Mouse (Mus musculus): ENCODE results near the gene Ppox.

The Ppox gene

DNA sequence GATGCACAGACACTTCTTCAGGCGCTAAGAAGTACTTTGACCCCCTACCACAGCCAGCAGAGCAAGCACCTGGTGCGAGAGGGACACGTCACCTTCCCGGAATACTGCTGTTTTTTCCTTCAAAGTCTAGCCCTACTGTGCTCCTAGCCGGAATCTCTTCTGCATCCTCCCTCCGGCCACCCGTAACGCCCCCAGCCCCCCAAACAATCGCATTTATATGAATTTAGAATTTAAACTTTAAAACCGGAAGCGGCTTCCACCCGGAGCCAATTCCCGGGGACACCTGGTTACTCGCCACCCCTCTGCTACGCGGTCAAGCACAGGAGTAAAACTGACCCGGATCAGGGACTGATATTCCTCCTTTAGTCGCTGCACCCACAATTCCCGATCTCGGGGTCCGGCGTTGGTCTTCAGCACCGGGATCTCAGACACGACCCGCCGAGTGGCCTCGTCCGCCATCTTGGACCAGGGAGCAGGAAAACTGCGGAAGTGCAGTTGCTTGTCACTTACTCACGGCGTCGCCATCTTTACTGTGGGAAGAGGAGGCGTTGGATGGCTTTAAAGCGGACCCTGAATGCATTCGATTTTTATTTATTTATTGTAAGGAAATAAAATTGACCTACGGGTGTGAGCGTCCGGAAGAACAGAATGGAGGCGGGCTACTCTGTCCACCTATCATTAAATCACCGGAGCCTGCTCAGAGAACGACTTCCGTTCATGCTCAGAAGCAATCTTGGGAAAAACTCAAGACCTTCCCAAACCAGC is 13.5 kb upstream of the Ppox start, which contains the start of gene Ufc1:
Gene Ufc1 (minus strand): TSS at position 727 of the 765 bp plus-strand sequence.
- Histone ChIP-seq H3K27me3 (ENCODE audit: control insufficient read depth, insufficient read depth, low read length, poor library complexity, severe bottlenecking) (no peaks in the 10 kb centered on the region), H3K36me3 (ENCODE audit: control insufficient read depth, insufficient read depth, low read length, poor library complexity, severe bottlenecking) (no peaks in the 10 kb centered on the region)
- peak; percentile 89 for DNase-seq (ENCODE audit: low read depth, low spot score)

DNA sequence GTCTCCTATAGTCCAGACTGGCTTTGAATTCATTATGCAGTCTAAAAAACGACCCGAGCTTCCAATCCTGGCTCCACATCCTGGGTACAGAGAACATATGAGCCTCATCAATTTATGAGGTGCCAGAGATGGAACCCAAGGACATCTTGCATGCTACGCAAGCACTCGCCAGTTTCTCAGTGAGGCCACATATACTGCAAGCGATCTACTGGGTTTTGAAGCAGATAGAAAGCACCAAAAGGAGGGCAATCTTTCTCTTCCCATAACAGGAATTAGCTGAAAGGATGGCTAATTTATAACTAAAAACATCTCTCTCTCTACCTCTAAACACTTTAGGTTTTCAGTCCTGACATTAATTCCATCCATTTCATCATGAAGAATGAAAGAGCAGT is 12.9 kb upstream of the Ppox start:
- no peak for DNase-seq (ENCODE audit: low read depth, low spot score)
- Histone ChIP-seq H3K36me3 (ENCODE audit: control insufficient read depth, insufficient read depth, low read length, poor library complexity, severe bottlenecking) (no peaks in the 10 kb centered on the region), H3K27me3 (ENCODE audit: control insufficient read depth, insufficient read depth, low read length, poor library complexity, severe bottlenecking) (no peaks in the 10 kb centered on the region)

DNA sequence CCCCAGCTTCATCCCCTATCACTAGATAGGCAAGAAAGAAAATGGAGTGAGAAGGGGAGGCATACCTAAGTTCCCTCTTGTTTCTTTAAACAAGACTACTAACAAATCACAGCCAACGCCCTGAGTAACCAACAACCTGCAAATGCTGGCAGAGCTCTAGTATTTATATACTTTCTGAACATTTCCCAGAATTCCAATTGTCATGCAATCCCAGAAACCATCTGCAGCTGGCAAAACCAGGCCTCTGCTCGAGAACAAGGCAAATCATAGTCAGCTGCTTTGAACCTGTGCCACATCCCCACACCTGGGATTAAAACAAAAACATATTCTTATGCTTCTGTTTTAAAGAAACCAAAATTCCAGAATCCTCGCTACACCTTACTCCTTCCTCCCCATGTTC is 12.4 kb upstream of the Ppox start:
- Histone ChIP-seq H3K27me3 (ENCODE audit: control insufficient read depth, insufficient read depth, low read length, poor library complexity, severe bottlenecking) (no peaks in the 10 kb centered on the region), H3K36me3 (ENCODE audit: control insufficient read depth, insufficient read depth, low read length, poor library complexity, severe bottlenecking) (no peaks in the 10 kb centered on the region)
- no peak for DNase-seq (ENCODE audit: low read depth, low spot score)

DNA sequence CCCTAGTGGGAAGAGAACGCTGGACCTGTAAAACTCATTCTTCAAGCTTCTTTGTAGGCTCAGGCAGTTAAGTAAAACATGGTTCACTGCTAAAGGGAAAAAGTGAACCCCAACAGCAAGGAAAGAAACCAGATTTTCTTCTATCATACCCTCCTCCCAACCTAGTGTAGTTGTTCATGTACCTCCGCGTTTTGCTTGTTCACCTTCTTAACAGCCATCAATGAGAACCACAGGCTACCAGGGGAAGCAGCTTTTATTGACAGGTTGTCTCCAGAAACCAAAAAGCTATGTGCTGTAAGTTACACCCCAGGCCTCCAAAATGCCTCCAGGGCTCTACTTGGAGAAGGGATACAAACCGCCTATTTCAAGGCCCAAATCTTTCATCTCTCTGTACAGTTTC is 7.3 kb upstream of the Ppox start:
- H3K27me3 ChIP-seq (ENCODE audit: control insufficient read depth, insufficient read depth, low read length, poor library complexity, severe bottlenecking) = no peaks in the 10 kb centered on the region
- peaks cover 2% of the 10 kb centered on the region; the same call in 1 of the 2 replicates for H3K36me3 ChIP-seq (ENCODE audit: control insufficient read depth, insufficient read depth, low read length, poor library complexity, severe bottlenecking)
- no peak for DNase-seq (ENCODE audit: low read depth, low spot score)

DNA sequence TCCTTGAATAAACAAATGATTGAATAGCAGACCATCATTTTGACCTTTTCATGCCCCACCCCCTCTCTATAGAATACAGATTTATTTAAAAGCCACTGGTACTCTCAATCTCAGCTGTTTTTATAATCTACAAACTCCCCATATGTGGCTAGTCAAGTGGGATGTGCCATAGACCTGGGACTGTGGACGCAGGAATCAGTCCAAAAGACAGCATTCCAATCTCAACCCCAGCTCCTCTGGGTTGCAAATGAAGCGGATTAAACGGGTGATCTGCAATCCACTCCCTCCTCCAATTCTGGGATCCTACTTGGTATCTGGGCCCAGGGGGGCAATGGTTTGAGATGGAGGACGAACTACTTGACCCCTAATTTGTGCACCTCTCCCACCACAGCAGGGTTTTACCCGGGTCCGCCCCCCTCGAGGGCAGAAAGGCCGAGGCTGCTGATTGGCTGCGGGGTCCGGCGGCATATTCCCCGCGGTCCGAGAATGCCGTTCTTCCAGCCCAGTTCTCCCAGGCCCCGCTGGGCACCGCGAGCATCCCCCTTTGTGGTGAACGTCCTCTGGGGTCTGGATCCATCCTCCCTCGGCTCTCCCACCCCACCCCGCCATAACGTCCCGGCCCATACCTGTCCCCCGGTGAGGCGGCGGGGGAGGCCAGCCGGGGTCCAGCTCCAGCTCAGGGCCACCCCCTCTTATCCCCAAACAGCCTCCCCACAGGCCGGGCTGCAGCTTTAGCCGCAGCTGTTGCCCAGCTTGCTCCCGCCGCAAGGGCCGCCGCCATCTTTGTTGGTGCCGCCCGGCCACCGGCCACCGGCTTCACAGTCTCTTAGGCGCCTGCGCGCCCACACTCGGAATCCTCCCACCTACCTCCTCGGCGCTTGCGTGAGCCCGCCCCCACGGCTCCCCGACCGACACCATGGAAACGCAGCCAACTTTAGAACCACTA is 6.4 kb upstream of the Ppox start, which contains the start of gene Usp21:
Gene Usp21 (minus strand): TSS at position 856 of the 946 bp plus-strand sequence.
- peak; percentile 93 for DNase-seq (ENCODE audit: low read depth, low spot score)
- no peaks in the 10 kb centered on the region for H3K27me3 ChIP-seq (ENCODE audit: control insufficient read depth, insufficient read depth, low read length, poor library complexity, severe bottlenecking)
- peaks cover 2% of the 10 kb centered on the region; the same call in 1 of the 2 replicates for H3K36me3 ChIP-seq (ENCODE audit: control insufficient read depth, insufficient read depth, low read length, poor library complexity, severe bottlenecking)

DNA sequence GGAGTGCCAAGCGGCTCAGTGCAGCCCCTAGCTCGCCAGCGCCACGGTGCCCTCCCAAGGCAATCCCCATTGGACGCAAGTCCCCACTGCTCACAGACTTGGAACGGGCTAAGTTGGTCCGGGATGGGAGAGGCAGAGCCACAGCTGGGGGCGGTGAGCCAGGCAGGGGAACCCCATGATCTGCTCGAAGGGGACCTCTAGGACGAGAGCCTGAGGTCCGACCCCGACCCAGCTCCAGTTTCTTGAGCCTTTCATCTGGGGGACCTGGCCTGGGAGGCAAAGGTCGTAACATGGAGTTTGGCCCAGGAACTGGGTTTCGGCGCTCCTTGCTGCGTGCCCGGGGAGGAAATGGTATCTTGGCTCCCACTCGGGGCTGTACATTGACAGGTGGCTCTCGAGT is 5.5 kb upstream of the Ppox start:
- Histone ChIP-seq H3K36me3 (ENCODE audit: control insufficient read depth, insufficient read depth, low read length, poor library complexity, severe bottlenecking) (peaks cover 2% of the 10 kb centered on the region; the same call in 1 of the 2 replicates), H3K27me3 (ENCODE audit: control insufficient read depth, insufficient read depth, low read length, poor library complexity, severe bottlenecking) (no peaks in the 10 kb centered on the region)
- no peak for DNase-seq (ENCODE audit: low read depth, low spot score)

DNA sequence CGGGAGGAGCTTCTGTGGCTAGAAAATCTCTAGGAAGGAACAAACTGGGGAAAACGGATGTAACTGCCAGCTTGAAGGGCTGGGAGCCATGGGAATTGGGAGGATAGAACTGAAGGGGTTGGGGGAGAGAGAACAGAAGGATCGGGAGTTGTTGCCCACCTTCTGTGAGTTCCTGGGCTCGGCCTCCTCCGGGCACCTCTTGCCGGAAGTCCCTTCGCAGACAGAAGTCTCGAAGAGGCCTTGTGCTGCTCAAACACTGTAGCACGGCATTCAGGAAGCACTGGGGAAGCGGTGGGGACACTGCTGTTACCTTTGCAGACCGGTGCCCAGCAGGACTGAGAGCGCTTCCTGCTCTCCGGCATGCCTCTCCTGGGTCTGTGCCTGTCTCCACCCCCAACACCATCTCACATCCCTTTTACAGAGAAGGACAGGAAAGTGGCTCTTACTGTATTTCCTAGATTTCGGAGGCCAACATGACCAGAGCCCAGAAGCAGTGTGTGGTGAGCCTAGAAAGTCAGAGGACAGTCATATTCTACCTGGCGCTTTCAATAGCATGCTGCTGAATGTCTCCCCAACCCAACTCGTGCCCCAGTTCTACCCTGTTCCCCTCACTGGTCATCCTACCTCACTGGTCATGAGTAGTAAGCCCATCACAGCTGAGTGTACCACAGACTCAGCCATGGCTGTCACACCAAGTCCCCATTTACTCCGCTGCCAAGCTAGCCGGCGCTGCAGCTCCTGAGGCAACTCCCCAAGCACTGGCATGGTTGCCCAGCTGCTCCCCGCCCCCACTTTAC is 4.3 kb upstream of the Ppox start:
- Histone ChIP-seq H3K36me3 (ENCODE audit: control insufficient read depth, insufficient read depth, low read length, poor library complexity, severe bottlenecking) (peaks cover 2% of the 10 kb centered on the region; the same call in 1 of the 2 replicates), H3K27me3 (ENCODE audit: control insufficient read depth, insufficient read depth, low read length, poor library complexity, severe bottlenecking) (no peaks in the 10 kb centered on the region)
- no peak for DNase-seq (ENCODE audit: low read depth, low spot score)

DNA sequence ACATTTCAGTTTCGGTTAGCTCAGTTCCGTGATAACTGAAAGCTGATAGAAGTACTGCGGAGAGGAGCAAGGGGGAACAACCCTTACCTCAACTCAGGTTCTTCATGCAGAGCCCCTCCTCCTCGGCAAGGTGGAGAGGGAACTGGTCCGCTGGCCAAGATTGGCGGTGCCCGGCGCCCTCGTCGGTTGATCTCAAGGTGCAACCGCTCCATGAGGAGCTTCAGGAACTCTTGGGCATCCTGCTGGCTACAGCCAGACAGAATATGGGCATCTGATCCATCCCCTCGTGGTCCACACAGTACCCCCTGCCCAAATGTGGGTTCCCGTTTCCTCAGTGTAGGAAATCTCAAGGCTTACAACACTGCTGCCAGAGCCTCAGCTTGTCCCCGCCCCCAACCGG is 3.5 kb upstream of the Ppox start:
- DNase-seq (ENCODE audit: low read depth, low spot score) = no peak
- Histone ChIP-seq H3K36me3 (ENCODE audit: control insufficient read depth, insufficient read depth, low read length, poor library complexity, severe bottlenecking) (peaks cover 2% of the 10 kb centered on the region; the same call in 1 of the 2 replicates), H3K27me3 (ENCODE audit: control insufficient read depth, insufficient read depth, low read length, poor library complexity, severe bottlenecking) (no peaks in the 10 kb centered on the region)

DNA sequence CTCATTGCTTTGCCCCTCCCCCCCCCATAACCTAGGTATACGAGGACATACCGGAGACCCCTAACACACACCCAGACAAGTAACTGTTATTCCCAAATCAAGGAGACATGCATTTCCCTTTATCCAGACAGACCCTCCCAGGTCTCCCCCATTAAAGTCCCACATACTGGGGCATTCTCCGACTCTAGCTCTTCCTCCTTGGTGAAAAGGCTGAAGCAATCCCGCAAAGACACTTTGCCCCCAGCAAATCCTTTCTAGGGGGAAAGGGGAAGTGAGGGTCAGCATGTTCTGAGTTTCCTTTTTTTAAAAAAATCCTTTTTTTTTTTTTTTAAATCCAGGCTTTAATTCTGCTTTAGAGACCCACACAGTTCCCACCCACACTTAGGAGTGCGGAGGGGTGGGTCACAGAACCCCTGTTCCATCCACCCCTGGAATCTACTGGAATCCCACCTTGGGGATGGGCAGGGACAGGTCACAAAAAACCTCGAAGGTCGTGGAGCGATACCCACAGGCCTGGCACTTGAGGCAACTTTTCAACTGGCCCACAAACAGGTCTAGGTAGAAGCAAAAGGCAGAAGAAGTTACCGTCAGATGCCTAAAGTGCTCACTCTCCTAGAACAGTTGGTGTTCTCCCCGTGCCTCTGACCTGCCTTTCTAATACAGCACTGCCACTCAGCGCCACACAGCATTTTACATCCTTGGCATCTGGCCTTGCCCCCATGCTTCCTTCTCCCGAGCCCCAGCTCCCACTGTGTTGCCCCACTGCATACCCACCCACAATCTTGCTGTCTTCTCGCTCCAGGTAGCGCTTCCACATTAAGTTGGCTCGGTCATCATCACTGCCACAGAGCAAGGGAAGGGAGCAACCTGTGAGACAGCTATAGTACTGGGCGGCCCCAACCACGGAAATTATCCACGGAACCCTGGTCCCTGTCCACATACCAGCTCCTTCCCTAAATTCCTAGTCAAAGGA is 2.5 kb upstream of the Ppox start:
- peaks cover 2% of the 10 kb centered on the region; the same call in 1 of the 2 replicates for H3K36me3 ChIP-seq (ENCODE audit: control insufficient read depth, insufficient read depth, low read length, poor library complexity, severe bottlenecking)
- no peak for DNase-seq (ENCODE audit: low read depth, low spot score)
- no peaks in the 10 kb centered on the region for H3K27me3 ChIP-seq (ENCODE audit: control insufficient read depth, insufficient read depth, low read length, poor library complexity, severe bottlenecking)

DNA sequence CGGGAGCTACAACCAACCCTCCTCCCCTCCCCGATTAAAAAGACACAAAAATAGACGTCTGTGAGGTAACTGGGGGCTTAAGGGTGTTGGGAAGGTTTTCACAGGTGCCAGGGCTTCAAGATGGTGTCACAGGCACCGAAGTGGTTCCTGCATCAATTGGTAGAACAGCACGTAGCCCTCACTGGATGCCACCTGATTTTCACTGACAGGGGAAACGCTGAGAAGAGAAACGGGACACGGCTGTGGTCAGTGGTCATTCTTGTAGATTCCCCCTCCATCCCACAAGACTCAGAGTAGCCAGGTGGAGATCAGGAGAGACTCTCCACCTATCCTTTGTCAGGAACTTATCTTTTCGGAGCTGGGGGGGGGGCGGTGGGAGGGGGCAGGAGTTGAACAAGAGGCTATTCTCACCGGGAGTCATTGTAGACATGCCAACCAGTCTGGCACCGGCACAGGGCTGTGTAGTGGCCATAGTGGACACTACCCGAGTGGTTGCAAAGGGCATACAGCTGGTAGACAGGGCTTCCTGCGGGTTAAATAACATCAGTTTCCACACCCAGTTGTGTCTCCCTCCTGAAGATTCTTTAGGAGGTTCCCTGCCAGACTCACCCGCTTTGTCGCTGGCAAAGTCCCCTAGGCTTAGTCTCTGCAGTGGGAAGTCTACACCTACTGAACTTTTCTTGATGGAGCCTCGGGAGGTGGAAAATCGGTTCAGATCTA is 1.3 kb upstream of the Ppox start:
- Histone ChIP-seq H3K27me3 (ENCODE audit: control insufficient read depth, insufficient read depth, low read length, poor library complexity, severe bottlenecking) (no peaks in the 10 kb centered on the region), H3K36me3 (ENCODE audit: control insufficient read depth, insufficient read depth, low read length, poor library complexity, severe bottlenecking) (peaks cover 2% of the 10 kb centered on the region; the same call in 1 of the 2 replicates)
- no peak for DNase-seq (ENCODE audit: low read depth, low spot score)

DNA sequence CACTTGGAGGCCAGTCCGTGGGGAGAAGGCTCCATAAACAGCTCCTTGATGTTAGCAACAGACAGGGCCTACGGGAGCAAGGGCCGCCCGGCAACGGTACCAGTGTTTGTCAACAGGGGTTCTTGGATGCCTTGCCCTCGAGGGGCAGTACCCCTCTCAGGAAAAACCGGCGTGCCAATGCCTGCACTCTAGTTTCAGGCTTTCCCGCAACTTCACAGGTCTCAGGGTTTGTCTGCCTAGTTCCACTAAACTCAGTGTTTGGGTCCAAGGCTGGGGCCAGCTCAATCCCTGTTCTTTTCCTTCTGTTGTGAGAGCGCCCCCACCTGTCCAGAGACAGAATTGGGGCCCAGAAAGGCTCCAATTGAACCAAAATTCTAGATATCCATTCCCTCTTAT is 540 bp upstream of the Ppox start:
- Histone ChIP-seq H3K27me3 (ENCODE audit: control insufficient read depth, insufficient read depth, low read length, poor library complexity, severe bottlenecking) (no peaks in the 10 kb centered on the region), H3K36me3 (ENCODE audit: control insufficient read depth, insufficient read depth, low read length, poor library complexity, severe bottlenecking) (peaks cover 2% of the 10 kb centered on the region; the same call in 1 of the 2 replicates)
- DNase-seq (ENCODE audit: low read depth, low spot score) = peak; percentile 69

DNA sequence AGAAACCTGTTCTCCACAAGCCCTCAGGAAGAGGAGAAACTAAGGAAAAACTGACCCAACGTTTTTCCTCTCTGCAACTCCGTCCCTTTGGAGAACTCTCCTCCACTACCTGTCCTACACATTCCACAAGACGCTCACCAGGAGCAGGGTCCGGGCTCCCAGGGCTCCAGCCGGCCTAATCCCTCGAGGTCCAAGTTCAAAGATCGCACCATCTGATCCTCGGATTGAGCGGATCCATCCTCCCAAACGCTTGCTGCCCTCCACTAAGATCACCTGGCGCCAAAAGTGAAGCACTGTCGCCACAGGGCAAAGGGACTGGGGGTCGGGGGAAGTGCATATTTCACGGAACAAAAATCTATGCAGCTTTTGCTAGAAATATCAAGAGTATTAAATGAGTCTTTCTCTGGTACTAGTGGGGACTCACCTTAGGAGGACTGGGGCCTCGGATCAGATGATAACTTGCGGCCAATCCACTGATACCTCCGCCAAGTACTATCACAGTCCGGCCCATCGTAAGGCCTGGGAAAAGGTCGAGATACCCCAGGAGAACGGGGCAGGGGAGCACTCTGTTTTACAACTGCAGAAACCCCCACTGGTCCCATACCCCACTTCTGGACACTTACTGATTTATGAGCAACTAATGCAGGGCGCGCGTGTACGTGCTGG is 603 bp downstream of the Ppox start:
- no peaks in the 10 kb centered on the region for H3K27me3 ChIP-seq (ENCODE audit: control insufficient read depth, insufficient read depth, low read length, poor library complexity, severe bottlenecking)
- peaks cover 7% of the 10 kb centered on the region for H3K36me3 ChIP-seq (ENCODE audit: control insufficient read depth, insufficient read depth, low read length, poor library complexity, severe bottlenecking)
- no peak for DNase-seq (ENCODE audit: low read depth, low spot score)

Data from splenic B cell, adult 2 months (primary cell).